Mouse (Mus musculus): ENCODE results near the gene Krt9. TPM values are rescaled to one million over a fixed set of nuclear protein-coding genes. Genes with fewer than 3 reads are reported as not detected.

The Krt9 gene
- polyA plus RNA-seq, 1 experiment from 2014 or later = not detected

DNA sequence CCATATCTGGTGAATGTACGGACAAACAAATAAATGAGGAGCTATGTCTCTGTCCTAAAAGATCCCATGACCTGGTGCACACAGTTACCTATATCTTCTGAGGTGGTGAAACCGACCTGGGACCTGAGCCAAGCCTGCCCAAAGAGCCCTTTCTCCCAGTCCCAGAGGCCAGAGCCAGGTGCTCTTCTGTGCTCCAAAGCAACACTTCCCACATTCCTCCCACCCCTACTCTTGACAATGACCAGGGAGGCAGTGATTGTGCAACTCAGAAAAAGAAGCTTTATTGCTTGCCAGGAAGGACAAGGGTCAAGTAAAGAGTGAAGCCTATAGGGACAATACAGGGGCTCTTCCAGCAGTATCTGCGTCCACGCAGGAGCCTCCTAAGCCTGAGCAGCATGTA, 9.9 kb upstream of the Krt9 start:
- Histone ChIP-seq H3K4me2 (ENCODE audit: low read depth, low read length) (no peak overlapping the region), H3K4me3 (ENCODE audit: low read depth, low read length) (no peak overlapping the region), H3K4me1 (ENCODE audit: insufficient read depth) (no peaks in the 10 kb centered on the region), H3K9me3 (ENCODE audit: low read length) (no peaks in the 10 kb centered on the region), H3K27me3 (ENCODE audit: insufficient read depth, low read length) (no peaks in the 10 kb centered on the region), H3K27ac (ENCODE audit: low read depth) (no peak overlapping the region), H3K36me3 (replicated peaks; ENCODE audit: insufficient read depth, low read length) (no peaks in the 10 kb centered on the region), H3K9ac (replicated peaks) (no peak overlapping the region)
- TF ChIP-seq EP300 (IDR thresholded peaks at IDR 0.05; ENCODE audit: low read depth) (no peak), CTCF (IDR thresholded peaks at IDR 0.05; ENCODE audit: low read depth) (no peak)
- ATAC-seq = no peak
- DNase-seq = no peak
- 65% methylated on average over 4 of the region's 4 CpGs for WGBS (ENCODE audit: insufficient replicate concordance)

DNA sequence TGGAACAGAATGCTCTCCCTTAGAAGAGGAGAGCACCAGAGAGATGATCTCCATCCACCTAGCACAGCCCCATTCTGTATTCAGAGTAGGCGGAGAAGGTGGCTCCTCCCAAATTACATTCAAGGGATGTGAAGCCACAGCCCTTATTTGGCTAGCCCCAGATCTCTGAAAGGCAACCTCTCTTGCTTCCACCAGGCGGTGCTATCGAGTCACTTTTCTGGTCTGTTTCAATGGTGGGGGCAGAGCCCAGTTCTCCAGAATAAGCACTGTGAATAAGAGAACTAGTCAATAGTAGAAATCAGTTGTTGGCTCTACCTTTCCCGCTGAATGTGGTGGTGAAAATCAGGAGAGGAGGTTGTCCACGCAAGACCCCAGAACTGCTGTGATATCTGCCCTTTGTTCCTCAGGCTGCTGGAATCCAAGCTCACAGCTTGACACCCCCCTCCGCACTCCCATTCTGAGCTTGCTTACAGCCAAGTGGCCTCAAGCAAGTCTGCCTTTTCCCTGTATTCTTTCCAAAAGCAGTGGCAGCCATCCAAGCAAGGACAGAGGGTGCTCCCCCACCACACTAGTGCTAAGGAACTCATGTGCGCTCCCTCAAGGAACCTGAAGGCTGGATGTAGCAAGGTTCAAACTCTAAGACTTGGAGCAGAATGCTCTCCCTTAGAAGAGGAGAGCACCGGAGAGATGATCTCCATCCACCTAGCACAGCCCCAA, 7.2 kb upstream of the Krt9 start:
- TF ChIP-seq EP300 (IDR thresholded peaks at IDR 0.05; ENCODE audit: low read depth) (no peak), CTCF (IDR thresholded peaks at IDR 0.05; ENCODE audit: low read depth) (peak; percentile 48)
- ATAC-seq (no peak), DNase-seq (peak; percentile 24)
- no peaks in the 10 kb centered on the region for H3K4me1 ChIP-seq (ENCODE audit: insufficient read depth)
- H3K4me3 ChIP-seq (ENCODE audit: low read depth, low read length) = no peak overlapping the region
- no peak overlapping the region for H3K4me2 ChIP-seq (ENCODE audit: low read depth, low read length)
- H3K27me3 ChIP-seq (ENCODE audit: insufficient read depth, low read length) = no peaks in the 10 kb centered on the region
- H3K36me3 ChIP-seq (replicated peaks; ENCODE audit: insufficient read depth, low read length) = no peaks in the 10 kb centered on the region
- no peaks in the 10 kb centered on the region for H3K9me3 ChIP-seq (ENCODE audit: low read length)
- 43% methylated on average over 8 of the region's 8 CpGs for WGBS (ENCODE audit: insufficient replicate concordance)
- no peak overlapping the region for H3K9ac ChIP-seq (replicated peaks)
- H3K27ac ChIP-seq (ENCODE audit: low read depth) = no peak overlapping the region

DNA sequence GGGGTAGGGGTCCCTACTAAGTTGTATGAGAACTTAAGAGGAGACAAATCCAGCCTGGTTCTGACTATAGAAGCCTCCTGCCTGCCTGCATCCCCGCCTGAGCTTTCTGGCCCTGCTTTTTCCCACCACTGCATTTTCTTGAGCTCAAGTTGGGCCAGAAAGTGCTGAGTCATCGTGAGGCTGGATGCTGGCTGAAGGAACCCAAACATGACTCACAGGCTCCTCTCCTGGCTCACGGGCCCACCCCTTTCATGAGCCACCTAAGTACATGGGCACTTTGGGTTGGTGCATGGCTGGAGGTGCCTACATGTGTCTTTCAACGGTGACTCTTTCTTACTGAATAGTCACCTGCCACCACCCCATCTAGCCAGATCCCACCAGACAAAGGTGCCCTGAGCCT, 5.6 kb upstream of the Krt9 start:
- H3K4me2 ChIP-seq (ENCODE audit: low read depth, low read length) = no peak overlapping the region
- no peak overlapping the region for H3K27ac ChIP-seq (ENCODE audit: low read depth)
- H3K9me3 ChIP-seq (ENCODE audit: low read length) = no peaks in the 10 kb centered on the region
- 66% methylated on average over 4 of the region's 4 CpGs for whole genome bisulfite sequencing (ENCODE audit: insufficient replicate concordance)
- ATAC-seq = no peak
- no peak overlapping the region for H3K9ac ChIP-seq (replicated peaks)
- H3K27me3 ChIP-seq (ENCODE audit: insufficient read depth, low read length) = no peaks in the 10 kb centered on the region
- no peak for DNase-seq
- no peak for TF ChIP-seq EP300 (IDR thresholded peaks at IDR 0.05; ENCODE audit: low read depth)
- no peak for TF ChIP-seq CTCF (IDR thresholded peaks at IDR 0.05; ENCODE audit: low read depth)
- H3K36me3 ChIP-seq (replicated peaks; ENCODE audit: insufficient read depth, low read length) = no peaks in the 10 kb centered on the region
- no peak overlapping the region for H3K4me3 ChIP-seq (ENCODE audit: low read depth, low read length)
- no peaks in the 10 kb centered on the region for H3K4me1 ChIP-seq (ENCODE audit: insufficient read depth)

DNA sequence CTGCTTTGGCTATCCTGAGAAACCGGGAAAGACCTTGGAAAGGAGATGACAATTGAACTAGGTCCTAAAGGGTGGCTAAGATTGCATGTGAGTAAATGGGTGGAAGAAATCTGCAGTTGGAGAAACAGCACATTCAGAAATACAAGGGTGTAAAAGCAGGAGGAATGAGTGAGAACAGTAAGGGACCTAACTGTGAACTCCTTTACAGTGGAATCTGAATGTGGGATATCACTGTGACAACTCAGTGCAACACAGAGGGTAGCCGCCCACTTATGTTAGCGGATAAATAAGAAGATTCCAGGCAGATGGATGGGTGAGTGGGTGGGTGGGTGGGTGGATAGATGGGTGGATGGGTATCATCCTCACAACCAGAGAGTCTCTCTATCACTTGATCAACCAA, 1.2 kb downstream of the Krt9 start:
- H3K36me3 ChIP-seq (replicated peaks; ENCODE audit: insufficient read depth, low read length) = no peaks in the 10 kb centered on the region
- H3K9ac ChIP-seq (replicated peaks) = no peak overlapping the region
- H3K4me1 ChIP-seq (ENCODE audit: insufficient read depth) = no peaks in the 10 kb centered on the region
- H3K4me3 ChIP-seq (ENCODE audit: low read depth, low read length) = no peak overlapping the region
- H3K27me3 ChIP-seq (ENCODE audit: insufficient read depth, low read length) = no peaks in the 10 kb centered on the region
- no peak overlapping the region for H3K4me2 ChIP-seq (ENCODE audit: low read depth, low read length)
- DNase-seq (no peak), ATAC-seq (no peak)
- no peak for TF ChIP-seq EP300 (IDR thresholded peaks at IDR 0.05; ENCODE audit: low read depth)
- TF ChIP-seq CTCF (IDR thresholded peaks at IDR 0.05; ENCODE audit: low read depth) = no peak
- no peaks in the 10 kb centered on the region for H3K9me3 ChIP-seq (ENCODE audit: low read length)
- H3K27ac ChIP-seq (ENCODE audit: low read depth) = no peak overlapping the region
- 76% methylated on average over 3 of the region's 3 CpGs for WGBS (ENCODE audit: insufficient replicate concordance)

DNA sequence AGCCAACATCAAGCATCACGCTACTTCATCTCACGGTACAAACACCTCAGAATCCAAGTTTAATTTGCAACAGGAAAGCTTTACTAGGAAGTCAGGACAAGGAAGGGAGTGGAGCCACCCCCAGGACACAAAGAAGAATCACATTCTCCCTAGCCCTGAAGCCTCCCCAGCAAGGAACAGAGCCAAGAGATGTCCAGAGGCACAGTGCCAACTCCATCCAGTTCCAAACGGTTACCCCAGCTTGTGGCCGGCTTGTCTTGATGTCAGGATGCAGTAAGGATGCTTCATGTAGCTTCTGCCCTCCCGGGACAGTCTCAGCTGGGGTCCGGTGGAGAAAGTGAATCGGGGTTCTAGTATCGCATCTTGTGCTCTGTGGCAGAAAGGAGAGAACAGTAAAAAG, 6.3 kb downstream of the Krt9 start:
- no peaks in the 10 kb centered on the region for H3K27me3 ChIP-seq (ENCODE audit: insufficient read depth, low read length)
- 75% methylated on average over 8 of the region's 8 CpGs for WGBS (ENCODE audit: insufficient replicate concordance)
- H3K27ac ChIP-seq (ENCODE audit: low read depth) = no peak overlapping the region
- no peak overlapping the region for H3K4me3 ChIP-seq (ENCODE audit: low read depth, low read length)
- no peaks in the 10 kb centered on the region for H3K9me3 ChIP-seq (ENCODE audit: low read length)
- ATAC-seq (no peak), DNase-seq (no peak)
- H3K9ac ChIP-seq (replicated peaks) = no peak overlapping the region
- H3K4me2 ChIP-seq (ENCODE audit: low read depth, low read length) = no peak overlapping the region
- TF ChIP-seq EP300 (IDR thresholded peaks at IDR 0.05; ENCODE audit: low read depth) (no peak), CTCF (IDR thresholded peaks at IDR 0.05; ENCODE audit: low read depth) (no peak)
- H3K4me1 ChIP-seq (ENCODE audit: insufficient read depth) = no peaks in the 10 kb centered on the region
- H3K36me3 ChIP-seq (replicated peaks; ENCODE audit: insufficient read depth, low read length) = no peaks in the 10 kb centered on the region

DNA sequence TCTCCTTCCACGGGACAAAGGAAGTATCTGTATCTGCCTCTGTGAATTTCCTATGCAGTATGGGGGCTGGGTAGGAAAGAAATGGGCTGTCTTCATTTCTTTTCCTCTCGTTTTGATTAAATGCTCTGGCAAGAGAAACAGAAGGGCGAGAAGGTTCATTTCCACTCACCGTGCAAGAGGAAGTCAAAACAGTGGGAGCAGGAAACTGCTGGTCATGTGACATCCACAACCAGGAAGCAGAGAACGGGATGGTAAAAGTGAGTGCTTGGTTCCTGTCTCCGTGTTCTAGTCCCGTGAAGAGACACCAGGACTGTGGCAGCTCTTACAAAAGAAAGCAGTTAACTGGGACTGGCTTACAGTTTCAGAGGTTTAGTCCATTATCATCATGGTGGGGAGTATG, 11.3 kb downstream of the Krt9 start:
- H3K27ac ChIP-seq (ENCODE audit: low read depth) = no peak overlapping the region
- no peak for DNase-seq
- H3K4me2 ChIP-seq (ENCODE audit: low read depth, low read length) = no peak overlapping the region
- ATAC-seq = no peak
- no peaks in the 10 kb centered on the region for H3K27me3 ChIP-seq (ENCODE audit: insufficient read depth, low read length)
- no peak overlapping the region for H3K9ac ChIP-seq (replicated peaks)
- H3K36me3 ChIP-seq (replicated peaks; ENCODE audit: insufficient read depth, low read length) = no peaks in the 10 kb centered on the region
- H3K4me3 ChIP-seq (ENCODE audit: low read depth, low read length) = no peak overlapping the region
- H3K9me3 ChIP-seq (ENCODE audit: low read length) = no peaks in the 10 kb centered on the region
- WGBS (ENCODE audit: insufficient replicate concordance) = 31% methylated on average over 7 of the region's 7 CpGs
- no peaks in the 10 kb centered on the region for H3K4me1 ChIP-seq (ENCODE audit: insufficient read depth)
- TF ChIP-seq EP300 (IDR thresholded peaks at IDR 0.05; ENCODE audit: low read depth) (no peak), CTCF (IDR thresholded peaks at IDR 0.05; ENCODE audit: low read depth) (no peak)

All from liver, postnatal 0 days (tissue).